Mouse (Mus musculus) urinary bladder, postnatal 36 days (tissue): Measurements from ENCODE around the gene Ivd.
A peak's percentile ranks its signal among the peaks of the same experiment; 100 is the strongest.

Source experiments
- DNase-seq, 2 experiments: peaks; one replicate each; pipeline ENCODE4 v3.0.0; 2022; ENCODE audit warnings: low spot score in 2 of 2, mixed read lengths in 1 of 2

Gene Ivd

GRCm38 (mm10) chr2:118861454-118862339, at the start of gene Ivd:
Ivd (plus strand) TSS chr2:118861954.
- peak; percentile 86 to 92 for DNase-seq

DNA sequence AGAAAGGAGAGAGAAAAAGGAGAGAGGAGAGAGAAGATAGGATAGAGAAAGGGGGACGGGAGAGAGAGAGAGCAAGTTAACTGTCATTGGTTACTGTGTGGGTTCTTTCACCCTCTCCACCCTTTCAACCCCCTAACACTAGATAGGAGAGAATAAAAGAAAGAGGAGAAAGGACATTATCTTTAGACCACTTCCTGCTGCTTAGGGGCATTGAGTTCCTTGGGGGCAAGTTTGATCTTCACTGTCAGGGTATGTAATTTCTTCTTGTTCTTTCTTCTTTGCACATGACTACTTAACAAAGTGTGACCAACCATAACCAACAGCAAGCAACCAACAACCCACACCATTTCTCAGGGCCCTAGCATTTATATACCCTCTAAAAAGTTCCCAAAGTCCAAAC, 49.0 kb upstream of the Ivd start:
- DNase-seq = no peak

DNA sequence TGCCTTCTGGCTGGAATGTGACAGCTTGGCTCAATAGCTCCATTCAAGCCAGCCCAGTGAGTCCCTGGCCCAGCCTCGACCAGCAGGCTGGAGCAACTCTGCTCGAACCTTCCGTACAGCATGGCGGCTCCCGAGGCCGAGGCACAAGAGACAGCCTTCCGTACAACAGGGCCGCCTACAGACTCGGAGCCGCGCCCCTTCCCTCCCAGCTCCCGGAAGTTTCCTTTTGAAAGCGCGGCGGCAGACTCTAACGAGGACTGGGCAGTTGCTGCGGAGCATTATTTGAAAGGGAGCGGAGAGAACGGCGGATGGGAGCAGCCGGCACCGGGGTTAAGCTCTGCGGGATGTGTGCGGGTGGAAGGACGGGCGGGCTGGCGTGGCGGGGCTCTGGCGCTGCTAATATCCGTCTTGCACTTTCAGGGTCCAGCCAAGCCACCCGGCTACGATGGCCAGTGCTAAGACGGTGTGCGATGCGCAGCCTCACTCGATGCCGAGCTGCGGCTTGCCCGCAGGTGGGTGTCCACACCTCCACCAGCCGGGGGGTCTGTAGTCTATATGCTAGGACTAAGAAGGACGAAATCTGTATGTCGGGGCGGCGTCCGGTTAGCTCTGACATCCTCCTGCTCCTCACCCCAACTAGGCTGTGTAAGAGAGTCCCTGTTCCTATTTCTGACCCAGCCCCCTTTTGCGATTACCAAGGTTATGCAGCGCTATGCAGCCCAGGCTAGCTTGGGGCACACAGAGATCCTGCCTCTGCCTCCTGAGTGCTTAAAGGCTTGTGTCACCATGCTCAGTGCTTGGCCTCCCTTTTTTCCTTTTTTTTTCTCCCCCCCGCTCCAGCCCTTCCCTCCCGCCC, 47.5 kb upstream of the Ivd start, which contains the start of gene Knstrn:
Knstrn (plus strand) TSS at position 23 of the 856 bp plus-strand sequence.
- peak; percentile 78 to 89 for DNase-seq

GRCm38 (mm10) chr2:118822800-118823199, 39.0 kb upstream of the Ivd start:
- DNase-seq = no peak

GRCm38 (mm10) chr2:118824396-118824795, 37.4 kb upstream of the Ivd start:
- DNase-seq = no peak

DNA sequence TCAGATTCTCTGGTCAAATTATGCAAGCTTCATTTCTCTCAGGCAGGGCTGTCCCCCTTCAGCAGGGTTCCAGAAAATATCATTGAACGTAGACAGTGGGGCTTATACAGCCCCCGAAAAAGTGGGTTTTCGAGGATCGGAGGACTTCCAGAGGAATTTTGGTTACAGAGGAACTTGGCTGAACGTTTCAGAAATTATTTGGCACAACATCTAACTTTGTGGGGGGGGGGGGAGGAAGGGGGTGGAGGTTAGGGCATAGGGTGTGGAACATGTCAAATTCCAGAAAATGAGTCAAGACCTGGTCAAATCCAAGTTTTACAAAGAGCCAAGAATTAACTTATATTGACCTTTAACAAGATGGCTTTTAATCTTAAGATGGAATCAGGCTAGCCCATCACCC, 32.7 kb upstream of the Ivd start:
- DNase-seq = no peak

- DNase-seq = no peak
Observed at GRCm38 (mm10) chr2:118834061-118834460, 27.7 kb upstream of the Ivd start.

GRCm38 (mm10) chr2:118835115-118835514, 26.6 kb upstream of the Ivd start:
- no peak for DNase-seq

DNA sequence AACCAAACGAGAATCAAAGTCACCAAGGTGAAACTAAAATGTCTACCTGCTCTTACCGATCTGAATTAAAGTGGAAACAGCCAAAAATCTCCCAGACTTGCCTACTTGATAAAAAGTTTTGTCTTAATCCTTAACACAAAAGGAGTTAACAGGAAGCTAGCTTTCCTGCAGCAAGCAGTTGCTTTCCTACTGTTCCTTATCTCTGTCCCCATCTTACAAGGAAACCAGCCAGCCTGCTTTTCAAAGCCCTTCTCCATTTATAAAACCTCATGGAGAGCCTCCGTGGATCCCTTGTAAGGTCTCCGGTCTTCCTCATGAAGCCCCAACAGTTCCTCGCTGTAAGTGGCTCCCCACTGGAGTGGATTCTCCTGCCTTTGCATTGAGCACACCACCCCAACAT, 23.4 kb upstream of the Ivd start:
- DNase-seq = no peak

DNA sequence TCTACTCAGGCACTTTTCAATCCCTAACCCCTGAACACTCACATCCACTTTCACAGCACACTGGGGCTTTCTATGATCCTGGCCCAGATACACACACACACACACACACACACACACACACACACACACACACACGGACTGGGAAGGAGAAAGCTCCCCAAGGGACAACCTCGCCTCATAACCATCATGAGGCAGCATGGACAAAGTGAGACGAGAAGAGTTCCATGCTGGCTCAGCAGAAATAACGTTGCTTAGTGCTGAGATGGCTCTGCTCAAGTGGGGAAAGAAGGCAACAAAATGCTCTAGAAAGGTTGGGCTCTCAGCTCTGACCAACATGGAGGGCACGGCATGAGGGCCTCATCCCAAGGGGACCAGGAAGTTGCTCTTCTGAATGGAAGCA, 20.6 kb upstream of the Ivd start:
- no peak for DNase-seq

- DNase-seq = peak; percentile 5 to 8
Observed at GRCm38 (mm10) chr2:118841774-118842173, 20.0 kb upstream of the Ivd start.

DNA sequence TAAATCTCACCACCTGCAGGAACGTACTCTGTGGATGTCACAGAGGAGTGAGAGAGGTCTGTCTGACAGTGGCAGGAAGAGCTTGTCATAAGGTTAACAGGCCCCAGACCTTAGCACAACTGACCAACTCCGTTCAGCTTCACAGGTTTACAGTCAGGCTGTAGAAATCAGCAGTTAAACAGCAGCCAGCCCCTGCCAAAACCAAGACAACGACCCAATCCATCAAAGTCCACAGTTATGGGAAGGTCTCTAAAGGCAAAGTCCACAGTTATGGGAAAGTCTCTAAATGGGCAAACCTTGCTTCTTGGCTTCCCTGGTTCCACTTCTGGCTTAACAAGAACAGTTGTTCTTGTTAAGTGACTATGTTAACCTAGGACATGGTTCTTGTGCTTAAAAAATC, 17.3 kb upstream of the Ivd start:
- DNase-seq = no peak

GRCm38 (mm10) chr2:118846246-118846645, 15.5 kb upstream of the Ivd start:
- DNase-seq = no peak

- no peak for DNase-seq
Observed at GRCm38 (mm10) chr2:118851756-118852155, 10.0 kb upstream of the Ivd start.

GRCm38 (mm10) chr2:118862340-118862675, 554 bp downstream of the Ivd start:
- DNase-seq = no peak

DNA sequence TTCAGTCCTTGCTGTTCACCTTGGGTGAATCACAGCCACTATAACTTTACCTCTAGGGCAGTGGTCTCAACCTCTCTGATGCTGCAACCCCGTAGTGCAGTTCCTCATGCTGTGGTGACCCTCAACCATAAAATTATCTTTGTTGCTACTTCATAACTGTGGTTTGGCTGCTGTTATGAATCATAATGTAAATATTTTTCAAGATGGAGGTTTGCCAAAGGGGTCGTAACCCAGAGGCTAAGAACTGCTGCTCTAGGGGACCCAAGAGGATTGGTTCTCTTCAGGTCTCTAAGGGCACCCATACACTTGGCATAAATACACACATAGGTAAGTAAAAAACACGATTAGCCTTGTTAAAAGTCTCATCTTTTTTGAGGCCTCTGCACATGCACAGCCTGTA, 8.8 kb downstream of the Ivd start:
- DNase-seq = no peak

GRCm38 (mm10) chr2:118871032-118871431, 9.3 kb downstream of the Ivd start:
- DNase-seq = no peak

GRCm38 (mm10) chr2:118873018-118873417, 11.3 kb downstream of the Ivd start:
- no peak for DNase-seq

GRCm38 (mm10) chr2:118873890-118874430, 12.2 kb downstream of the Ivd start:
- no peak for DNase-seq

DNA sequence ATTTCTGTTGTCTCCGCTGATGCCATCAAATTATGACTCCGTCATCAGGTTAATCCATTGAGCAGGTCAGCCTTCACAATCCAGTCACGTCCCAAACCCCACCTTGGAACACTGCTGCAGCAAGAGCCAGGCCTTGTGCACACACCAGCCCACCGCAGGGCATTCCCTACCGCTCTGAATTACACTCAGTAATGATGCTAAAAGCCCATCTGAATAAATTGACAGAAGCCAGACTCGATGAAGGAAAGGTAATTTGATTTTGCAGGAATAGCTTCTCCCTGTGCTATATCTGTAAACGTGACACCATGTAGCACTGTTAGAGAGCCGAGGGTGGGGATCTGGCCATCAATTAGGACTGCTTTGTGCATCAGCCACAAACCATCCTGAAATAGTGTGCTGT, 13.6 kb downstream of the Ivd start:
- no peak for DNase-seq

DNA sequence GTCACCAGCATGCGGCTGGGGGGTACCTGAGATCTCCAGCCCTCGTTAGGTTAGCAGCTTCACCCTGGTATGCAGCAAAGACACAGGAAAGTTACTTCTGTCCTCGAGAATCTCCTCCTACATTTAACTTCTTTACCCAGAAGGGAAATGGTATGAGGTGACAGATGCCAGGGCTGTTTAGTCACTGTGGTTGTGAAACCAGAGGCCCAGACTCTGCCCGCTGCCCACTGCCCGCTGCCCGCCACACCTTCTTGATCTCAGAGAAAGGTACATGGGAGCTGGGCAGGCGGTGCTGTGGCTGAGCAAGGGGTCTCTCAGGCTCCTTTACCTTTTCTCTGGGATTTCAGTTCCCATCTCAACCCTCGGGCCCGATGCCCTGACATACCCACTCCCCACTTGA, 14.7 kb downstream of the Ivd start:
- DNase-seq = no peak

GRCm38 (mm10) chr2:118881019-118881418, 19.3 kb downstream of the Ivd start:
- no peak for DNase-seq

DNA sequence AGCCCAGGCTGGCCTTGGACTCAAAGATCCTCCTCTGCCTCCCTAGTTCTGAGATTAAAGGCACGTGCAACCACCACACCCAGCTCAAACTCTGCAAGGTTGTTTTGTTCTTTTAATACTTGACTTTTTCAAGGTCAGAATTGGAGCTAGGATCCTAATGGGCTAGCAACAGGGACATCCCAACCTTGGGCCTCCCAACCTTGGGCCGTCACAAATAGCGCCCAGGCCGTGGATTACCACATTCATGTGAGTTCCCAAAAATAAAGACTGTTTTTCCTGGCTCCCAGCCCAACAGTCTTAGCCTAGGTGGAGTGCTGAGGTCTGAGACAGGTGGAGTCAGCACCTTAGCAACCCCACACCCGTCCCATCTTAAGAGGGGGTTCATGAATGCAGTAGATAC, 20.2 kb downstream of the Ivd start:
- DNase-seq = no peak
